Mouse (Mus musculus): Measurements from ENCODE around the gene Tmem143. TPM values are rescaled to one million over a fixed set of nuclear protein-coding genes. Genes with fewer than 3 reads are reported as not detected.
A peak's percentile ranks its signal among the peaks of the same experiment; 100 is the strongest.

Gene Tmem143
- total and polyA plus RNA-seq, 3 experiments: 8.8 to 14.6 (median 14.2) TPM

- Histone ChIP-seq H3K36me3 (replicated peaks in 1 of 2; ENCODE audit: control insufficient read depth in 1 of 2, insufficient read depth in 1 of 2, low read length in 1 of 2) (peaks cover 0 to 55% of the 10 kb centered on the region in 2 experiments), H3K27ac (ENCODE audit: insufficient read depth, low read depth) (no peak overlapping the region)
Measured at GRCm38 (mm10) chr7:45916056-45917003, 19.6 kb downstream of the Tmem143 start.

GRCm38 (mm10) chr7:45917004-45917704 lies 20.4 kb downstream of the Tmem143 start:
- Histone ChIP-seq H3K9me3 (replicated peaks; ENCODE audit: low read length) (no peaks in the 10 kb centered on the region), H3K4me2 (ENCODE audit: insufficient read depth, low read depth, poor library complexity, severe bottlenecking) (no peak overlapping the region), H3K4me3 (replicated peaks in 1 of 3; ENCODE audit: low read depth in 2 of 3, low read length in 2 of 3, poor library complexity in 1 of 3) (no peak overlapping the region), H3K27me3 (replicated peaks) (no peaks in the 10 kb centered on the region), H3K27ac (ENCODE audit: insufficient read depth, low read depth) (no peak overlapping the region), H3K4me1 (ENCODE audit: control insufficient read depth in 1 of 2, insufficient read depth in 2 of 2) (peaks cover 2 to 53% of the 10 kb centered on the region in 2 experiments; a peak in 2 of 4 replicates), H3K79me2 (replicated peaks; ENCODE audit: control insufficient read depth, extremely low read depth, insufficient read depth, poor library complexity, severe bottlenecking) (no peaks in the 10 kb centered on the region), H3K36me3 (replicated peaks in 1 of 2; ENCODE audit: control insufficient read depth in 1 of 2, insufficient read depth in 1 of 2, low read length in 1 of 2) (peaks cover 0 to 55% of the 10 kb centered on the region in 2 experiments), H3K9ac (ENCODE audit: insufficient read depth, low read depth) (no peak overlapping the region)
- DNase-seq (ENCODE audit: extremely low read depth): no peak
- dilution Hi-C loops (cut with MboI; ENCODE audit: extremely low pct_ligation_motif_present, extremely low pct_unique_long_range_greater_than_20kb, low sequenced_read_pairs): no loop called here
- in situ Hi-C loops (cut with MboI; ENCODE audit: low pct_ligation_motif_present, low pct_unique_long_range_greater_than_20kb, low sequenced_read_pairs): no loop called here
- TF ChIP-seq CHD2 (IDR thresholded peaks at IDR 0.05; ENCODE audit: low read length) (no peak), SMC3 (IDR thresholded peaks at IDR 0.05; ENCODE audit: low read depth, low read length) (no peak), ZNF384 (IDR thresholded peaks at IDR 0.05; ENCODE audit: low read depth, low read length) (no peak), UBTF (IDR thresholded peaks at IDR 0.05; ENCODE audit: low read depth, low read length) (no peak), E2F4 (IDR thresholded peaks at IDR 0.05; ENCODE audit: insufficient replicate concordance, low read depth, low read length) (no peak), GABPA (IDR thresholded peaks at IDR 0.05; ENCODE audit: insufficient replicate concordance, low read depth, low read length) (no peak), MEF2A (IDR thresholded peaks at IDR 0.05; ENCODE audit: borderline replicate concordance, low read depth, low read length) (no peak), CHD1 (IDR thresholded peaks at IDR 0.05; ENCODE audit: low read depth, low read length) (no peak), HCFC1 (IDR thresholded peaks at IDR 0.05; ENCODE audit: low read depth, low read length) (no peak), NRF1 (IDR thresholded peaks at IDR 0.05; ENCODE audit: low read depth, low read length) (no peak)

More at GRCm38 (mm10) chr7:45916056-45917003, 19.6 kb downstream of the Tmem143 start:
- in situ Hi-C loops (cut with MboI; ENCODE audit: low pct_ligation_motif_present, low pct_unique_long_range_greater_than_20kb, low sequenced_read_pairs) (no loop called here), dilution Hi-C loops (cut with MboI; ENCODE audit: extremely low pct_ligation_motif_present, extremely low pct_unique_long_range_greater_than_20kb, low sequenced_read_pairs) (no loop called here)
- TF ChIP-seq EP300 (IDR thresholded peaks at IDR 0.05; ENCODE audit: low read length): no peak
- no peaks in the 10 kb centered on the region for H3K9me3 ChIP-seq (replicated peaks; ENCODE audit: low read length)
- H3K79me2 ChIP-seq (replicated peaks; ENCODE audit: control insufficient read depth, extremely low read depth, insufficient read depth, poor library complexity, severe bottlenecking): no peaks in the 10 kb centered on the region
- no peak overlapping the region for H3K9ac ChIP-seq (ENCODE audit: insufficient read depth, low read depth)
- H3K4me2 ChIP-seq (ENCODE audit: insufficient read depth, low read depth, poor library complexity, severe bottlenecking): no peak overlapping the region
- H3K4me1 ChIP-seq (ENCODE audit: control insufficient read depth in 1 of 2, insufficient read depth in 2 of 2): peaks cover 2 to 45% of the 10 kb centered on the region in 2 experiments; a peak in 2 of 4 replicates
- peak overlapping the region in 1 of 3 experiments; percentile 6 for H3K4me3 ChIP-seq (replicated peaks in 1 of 3; ENCODE audit: low read depth in 2 of 3, low read length in 2 of 3, poor library complexity in 1 of 3)
- DNase-seq (ENCODE audit: extremely low read depth): peak; percentile 58
- H3K27me3 ChIP-seq (replicated peaks): no peaks in the 10 kb centered on the region

Measured in CH12.LX (cell line).